Mouse (Mus musculus) spleen, adult 2 months (tissue): ENCODE measurements around the gene Ifna7.

Experiments
- CTCF ChIP-seq: fragments of 200-500 bp; IDR thresholded peaks from 2 replicates; pipeline ENCODE4 v1.5.1; 2011; ENCODE audit warnings: mild to moderate bottlenecking, inconsistent platforms; ENCODE audit not compliant: insufficient read depth, insufficient read length, insufficient replicate concordance; ENCODE audit errors: extremely low read depth
- POLR2A ChIP-seq: fragments of 200-500 bp; IDR thresholded peaks from 2 replicates; pipeline ENCODE4 v1.6.1; 2011; ENCODE audit warnings: low read depth, low read length, inconsistent platforms

GRCm38 (mm10) chr4:88822995-88823394 is 7.0 kb downstream of the Ifna7 start:
- TF ChIP-seq CTCF (no peak), POLR2A (no peak)
